Mouse (Mus musculus) lung, adult 2 months (tissue): ENCODE results near the gene Slit3. TPM values are rescaled to one million over a fixed set of nuclear protein-coding genes. Genes with fewer than 3 reads are reported as not detected.

Experiments used
- DNase-seq: peaks from one replicate; pipeline ENCODE4 v3.0.0; 2022
- H3K4me1 ChIP-seq: fragments of 200-500 bp; 2 replicates; pipeline ENCODE4 v1.6.1; 2011; ENCODE audit warnings: low read length; ENCODE audit not compliant: control insufficient read depth, insufficient read depth
- H3K4me3 ChIP-seq: fragments of 200-500 bp; replicated peaks from 2 replicates; pipeline ENCODE3; 2011; ENCODE audit warnings: low read depth, mild to moderate bottlenecking, control low read depth, low read length; ENCODE audit errors: extremely low read depth
- CTCF ChIP-seq: fragments of 200-500 bp; IDR thresholded peaks from 2 replicates; pipeline ENCODE4 v1.5.1; 2011; ENCODE audit warnings: mild to moderate bottlenecking, low read length, control low read depth; ENCODE audit not compliant: insufficient read depth
- POLR2A ChIP-seq: fragments of 200-500 bp; IDR thresholded peaks from 2 replicates; pipeline ENCODE4 v1.6.1; 2011; ENCODE audit warnings: low read depth, mild to moderate bottlenecking, control low read depth, low read length, borderline replicate concordance; ENCODE audit errors: extremely low read depth
- WGBS: fragments of 180-500 bp; shearing (Covaris S2); methylation state at CpG from one replicate; pipeline ENCODE4 v1.1.7; 2018; 5-methylcytosine and 5-hydroxymethylcytosine counted together
- polyA plus RNA-seq: library from polyadenylated mRNA; depleted of rRNA; stranded (reverse); fragments of >200 nt; gene quantifications from 2 replicates; pipeline ENCODE4 v1.2.3, GENCODE M21; 2012

Slit3 gene
- polyA plus RNA-seq, 1 experiment, result 69.7 TPM

- no peak for DNase-seq
- TF ChIP-seq CTCF (no peak), POLR2A (no peak)
- H3K4me1 ChIP-seq, result no peaks in the 10 kb centered on the region; the same call in 1 of the 2 replicates
- WGBS, result 71% methylated on average over 5 of the region's 5 CpGs
- H3K4me3 ChIP-seq, result no peak overlapping the region
Observed at GRCm38 (mm10) chr11:35419013-35419412, 298.0 kb downstream of the Slit3 start.

GRCm38 (mm10) chr11:35421728-35422127, 300.7 kb downstream of the Slit3 start:
- Histone ChIP-seq H3K4me1 (no peaks in the 10 kb centered on the region; the same call in 1 of the 2 replicates), H3K4me3 (no peak overlapping the region)
- no peak for TF ChIP-seq CTCF
- no peak for TF ChIP-seq POLR2A
- WGBS, result 24% methylated on average over 4 of the region's 4 CpGs
- DNase-seq, result no peak

- Histone ChIP-seq H3K4me3 (no peak overlapping the region), H3K4me1 (no peaks in the 10 kb centered on the region; the same call in 1 of the 2 replicates)
- WGBS, result 40% methylated on average over 7 of the region's 7 CpGs
- TF ChIP-seq CTCF (no peak), POLR2A (no peak)
- DNase-seq, result no peak
Observed at GRCm38 (mm10) chr11:35428036-35428435, 307.0 kb downstream of the Slit3 start.

- no peak for DNase-seq
- no peaks in the 10 kb centered on the region for H3K4me1 ChIP-seq
- TF ChIP-seq POLR2A, result no peak
- TF ChIP-seq CTCF, result no peak
- no peak overlapping the region for H3K4me3 ChIP-seq
- 83% methylated on average over 8 of the region's 8 CpGs for WGBS
Observed at GRCm38 (mm10) chr11:35431130-35431529, 310.1 kb downstream of the Slit3 start.

- no peak for DNase-seq
- WGBS, result 85% methylated on average over 6 of the region's 6 CpGs
- TF ChIP-seq CTCF (no peak), POLR2A (no peak)
- H3K4me3 ChIP-seq, result no peak overlapping the region
- H3K4me1 ChIP-seq, result no peaks in the 10 kb centered on the region
Observed at GRCm38 (mm10) chr11:35437510-35437909, 316.5 kb downstream of the Slit3 start.

GRCm38 (mm10) chr11:35440186-35440585, 319.2 kb downstream of the Slit3 start:
- H3K4me1 ChIP-seq, result no peaks in the 10 kb centered on the region
- 65% methylated on average over 11 of the region's 11 CpGs for WGBS
- TF ChIP-seq CTCF (no peak), POLR2A (no peak)
- DNase-seq, result no peak
- no peak overlapping the region for H3K4me3 ChIP-seq

- 77% methylated on average over 6 of the region's 6 CpGs for WGBS
Observed at GRCm38 (mm10) chr11:35444489-35445100, 323.6 kb downstream of the Slit3 start.

GRCm38 (mm10) chr11:35447951-35448350, 326.9 kb downstream of the Slit3 start:
- no peaks in the 10 kb centered on the region for H3K4me1 ChIP-seq
- WGBS, result 52% methylated on average over 9 of the region's 9 CpGs
- no peak for DNase-seq
- no peak overlapping the region for H3K4me3 ChIP-seq
- TF ChIP-seq POLR2A (no peak), CTCF (no peak)

More at GRCm38 (mm10) chr11:35444489-35445100, 323.6 kb downstream of the Slit3 start:
- Histone ChIP-seq H3K4me3 (no peak overlapping the region), H3K4me1 (no peaks in the 10 kb centered on the region)
- no peak for DNase-seq
- no peak for TF ChIP-seq CTCF
- no peak for TF ChIP-seq POLR2A

GRCm38 (mm10) chr11:35449199-35449598, 328.2 kb downstream of the Slit3 start:
- no peak for DNase-seq
- TF ChIP-seq POLR2A (no peak), CTCF (no peak)
- Histone ChIP-seq H3K4me3 (no peak overlapping the region), H3K4me1 (no peaks in the 10 kb centered on the region)
- 80% methylated on average over 6 of the region's 6 CpGs for WGBS

- peak; percentile 63 for DNase-seq
- no peak overlapping the region for H3K4me3 ChIP-seq
- peak; percentile 71 for TF ChIP-seq CTCF
- TF ChIP-seq POLR2A, result no peak
- H3K4me1 ChIP-seq, result no peaks in the 10 kb centered on the region
- WGBS, result 39% methylated on average over 4 of the region's 4 CpGs
Observed at GRCm38 (mm10) chr11:35451636-35452035, 330.6 kb downstream of the Slit3 start.
